Mouse (Mus musculus) MEL-GATA-1-ER (cell line): ENCODE measurements around the gene Mtx1.

Experiments used
- DNase-seq: peaks from one replicate; pipeline ENCODE4 v3.0.0-alpha.2; 2012; ENCODE audit warnings: low read depth; ENCODE audit errors: extremely low read depth

The Mtx1 gene

GRCm38 (mm10) chr3:89214681-89215411 is 12.0 kb downstream of the Mtx1 start, which contains the start of gene Thbs3:
TSS of gene Thbs3 (plus strand) at chr3:89215180.
- no peak for DNase-seq

- DNase-seq = peak; percentile 86
Measured at GRCm38 (mm10) chr3:89213803-89214530, 12.9 kb downstream of the Mtx1 start.

DNA sequence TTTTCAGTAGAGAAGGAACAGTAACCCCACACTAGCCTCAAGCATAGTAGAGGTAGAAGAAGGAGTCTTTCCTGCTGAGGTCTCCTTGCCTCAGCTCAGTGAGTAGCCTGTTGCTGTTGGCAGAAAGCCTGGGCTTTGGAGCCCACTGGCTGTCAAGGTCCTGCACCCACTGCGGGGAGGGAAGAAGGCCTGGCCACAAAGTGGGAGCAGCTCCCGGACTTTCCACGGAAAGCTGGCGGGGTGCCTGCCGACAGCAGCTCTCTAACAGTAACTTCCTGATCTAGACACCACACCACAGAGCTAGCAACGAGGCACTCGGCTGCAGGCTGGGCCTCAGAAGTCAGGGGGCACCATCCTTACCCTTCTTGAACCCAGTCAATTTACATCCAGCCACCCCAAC is 16.2 kb downstream of the Mtx1 start:
- no peak for DNase-seq

- DNase-seq = no peak
Measured at GRCm38 (mm10) chr3:89210162-89210561, 16.7 kb downstream of the Mtx1 start.

DNA sequence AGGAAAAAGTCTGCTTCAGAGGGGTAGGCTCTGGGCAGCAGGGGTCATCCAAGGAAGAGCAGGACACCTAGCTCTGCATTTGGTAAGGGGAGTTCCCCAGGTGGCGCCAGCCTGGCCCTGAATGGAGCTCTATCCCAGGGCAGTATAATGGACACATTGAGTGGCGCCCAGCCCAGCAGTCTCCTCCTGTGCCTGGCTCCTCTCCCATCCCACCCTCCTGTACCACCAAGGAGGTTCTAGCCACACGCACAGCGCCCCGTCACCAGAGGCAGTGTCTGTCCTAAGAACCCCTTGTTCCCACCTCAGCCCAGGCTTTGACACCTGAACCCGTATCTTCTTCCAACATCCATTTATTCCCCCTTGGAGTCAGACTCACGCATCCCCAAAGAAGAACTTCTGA is 17.2 kb downstream of the Mtx1 start:
- DNase-seq = no peak

DNA sequence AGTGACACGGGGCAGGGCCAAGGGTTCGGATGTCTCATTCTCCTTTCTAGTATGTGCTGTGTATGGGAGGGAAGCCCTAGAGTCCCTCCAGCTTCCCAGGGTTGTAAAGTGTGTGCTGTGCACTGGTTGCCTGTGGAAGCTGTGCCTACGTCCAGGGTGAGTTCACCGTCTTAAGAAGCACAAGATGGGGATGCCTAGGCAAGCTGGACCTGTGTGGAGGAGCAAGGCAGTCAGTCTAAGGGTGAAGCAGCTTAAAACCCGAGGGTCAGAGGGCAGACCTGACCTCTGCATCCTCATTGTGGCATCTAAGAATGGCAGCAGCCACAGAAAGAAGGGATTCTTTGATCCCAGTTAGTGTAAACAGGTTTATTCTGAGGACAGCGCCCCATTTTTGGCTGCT is 18.2 kb downstream of the Mtx1 start:
- DNase-seq = no peak

- no peak for DNase-seq
Measured at GRCm38 (mm10) chr3:89208075-89208657, 18.7 kb downstream of the Mtx1 start.

GRCm38 (mm10) chr3:89206695-89207094 is 20.2 kb downstream of the Mtx1 start:
- DNase-seq = no peak

GRCm38 (mm10) chr3:89206079-89206478 is 20.8 kb downstream of the Mtx1 start:
- no peak for DNase-seq

GRCm38 (mm10) chr3:89203142-89203514 is 23.8 kb downstream of the Mtx1 start:
- no peak for DNase-seq

- peak; percentile 95 for DNase-seq
Measured at GRCm38 (mm10) chr3:89202253-89203141, 24.4 kb downstream of the Mtx1 start, which contains the start of gene Gba. TSS of gene Gba (plus strand) at chr3:89202928.

DNA sequence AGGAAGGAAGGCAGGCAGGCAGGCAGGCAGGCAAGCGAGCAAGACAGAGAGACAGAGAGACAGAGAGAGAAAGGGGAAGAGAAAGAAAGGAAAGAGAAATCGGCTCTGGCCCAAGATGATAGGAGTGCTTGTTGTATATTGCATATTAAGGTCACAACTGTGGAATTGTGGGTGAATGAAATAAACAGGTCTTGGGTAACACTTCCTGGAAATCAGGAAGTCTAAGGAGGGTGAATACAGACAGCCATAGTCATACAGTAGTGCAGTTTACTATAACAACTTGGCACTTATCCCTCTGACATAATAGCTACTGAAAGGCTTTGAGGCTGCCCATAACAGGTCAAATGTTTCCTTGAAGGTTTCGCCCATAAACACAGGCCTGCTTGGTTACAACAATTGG is 27.0 kb downstream of the Mtx1 start:
- no peak for DNase-seq

DNA sequence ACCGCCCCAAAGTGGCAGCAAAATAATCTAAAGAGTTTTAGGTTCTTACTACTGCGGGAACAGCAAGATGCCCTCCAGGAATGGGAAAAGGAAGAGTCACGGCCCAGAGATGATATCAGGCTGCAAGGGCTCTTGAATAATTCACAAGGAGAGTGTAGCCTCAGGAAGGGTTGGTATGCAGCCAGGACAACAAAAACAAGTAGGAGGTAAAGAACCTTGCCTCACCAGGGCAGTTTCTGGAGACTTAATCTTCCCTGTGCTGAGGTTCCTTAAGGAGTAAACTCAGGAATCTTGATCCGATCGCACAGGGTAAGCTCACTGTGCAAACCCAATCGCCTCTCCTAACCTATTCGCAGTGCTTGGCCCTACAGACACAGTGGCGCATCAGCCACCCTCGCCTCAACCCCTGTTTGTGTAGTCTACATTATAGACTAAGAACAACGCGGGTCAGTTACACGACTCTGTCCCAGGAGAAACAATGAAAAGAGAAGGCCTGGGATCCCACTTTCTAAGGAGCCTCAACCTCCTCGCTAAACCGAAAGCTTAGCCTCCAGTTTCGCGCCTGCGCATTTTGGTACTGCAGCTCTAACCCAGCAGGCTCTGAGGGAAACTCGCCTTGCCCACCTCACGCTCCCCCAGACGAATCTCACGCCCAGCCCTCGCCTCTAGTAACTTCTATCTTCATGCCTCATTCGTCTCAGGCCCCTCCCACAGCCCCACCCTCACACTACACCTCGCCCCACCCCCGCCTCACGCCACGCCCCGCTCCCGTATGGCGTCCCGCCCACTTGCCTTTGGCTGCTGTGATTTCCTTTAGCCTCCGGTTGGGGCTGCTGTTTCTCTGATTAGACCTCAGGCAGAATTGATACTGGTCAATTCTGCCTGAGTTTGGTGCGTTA is 30.7 kb downstream of the Mtx1 start:
- peak; percentile 93 for DNase-seq

DNA sequence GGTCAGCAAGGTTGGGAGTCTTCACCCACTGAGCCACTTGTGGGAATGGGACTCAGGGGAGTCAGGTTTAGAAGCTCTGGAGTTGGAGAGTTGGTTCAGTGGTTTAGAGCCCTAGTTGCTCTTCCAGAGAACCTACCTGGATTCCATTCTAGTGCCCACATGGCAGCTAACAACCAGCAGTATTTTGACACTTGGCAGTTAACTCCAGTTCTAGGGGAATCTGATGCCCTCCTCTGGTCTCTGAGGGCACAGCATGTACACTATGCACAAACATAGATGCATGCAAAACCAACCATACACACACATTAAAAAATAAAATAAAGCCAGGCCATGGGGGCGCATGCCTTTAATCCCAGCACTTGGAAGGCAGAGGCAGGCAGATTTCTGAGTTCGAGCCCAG is 33.0 kb downstream of the Mtx1 start:
- DNase-seq = no peak

DNA sequence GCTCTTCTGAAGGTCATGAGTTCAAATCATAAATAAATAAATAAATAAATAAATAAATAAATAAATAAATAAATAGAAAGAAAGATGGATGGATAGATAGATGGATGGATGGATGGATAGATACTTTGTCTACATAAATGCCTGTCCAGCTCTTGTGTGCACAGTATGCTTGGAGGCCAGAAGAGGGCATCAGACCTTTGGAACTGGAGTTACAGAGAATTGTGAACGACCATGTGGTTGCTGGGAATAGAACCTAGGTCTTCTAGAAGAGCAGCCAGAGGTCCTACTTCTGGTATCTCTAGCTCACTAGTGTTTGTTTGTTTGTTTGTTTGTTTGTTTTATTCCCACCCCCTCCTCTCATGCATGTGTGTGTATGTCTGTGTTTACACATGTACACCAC is 33.5 kb downstream of the Mtx1 start:
- no peak for DNase-seq

- peak; percentile 99 for DNase-seq
Measured at GRCm38 (mm10) chr3:89190436-89190835, 36.5 kb downstream of the Mtx1 start.

DNA sequence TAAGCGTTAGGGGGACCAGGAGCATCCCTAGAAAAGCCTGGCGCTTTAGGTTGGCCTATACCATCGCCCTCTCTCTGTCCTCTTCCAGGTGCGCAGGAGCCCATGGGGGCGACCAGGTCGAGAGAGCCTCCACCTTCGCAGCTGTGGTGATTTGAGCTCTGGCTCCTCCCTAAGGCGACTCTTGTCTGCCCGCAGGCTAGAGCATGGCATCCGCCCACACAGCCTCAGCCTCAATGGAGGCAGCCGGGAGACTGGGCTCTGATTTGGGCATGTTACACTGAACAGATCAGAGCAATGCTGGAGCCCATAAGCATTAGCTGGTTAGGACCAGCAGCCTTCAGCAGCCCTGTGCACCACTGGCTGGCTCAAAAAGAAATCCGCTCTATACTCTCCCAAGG is 38.4 kb downstream of the Mtx1 start:
- no peak for DNase-seq

- peak; percentile 61 for DNase-seq
Measured at GRCm38 (mm10) chr3:89187690-89188477, 39.0 kb downstream of the Mtx1 start.

DNA sequence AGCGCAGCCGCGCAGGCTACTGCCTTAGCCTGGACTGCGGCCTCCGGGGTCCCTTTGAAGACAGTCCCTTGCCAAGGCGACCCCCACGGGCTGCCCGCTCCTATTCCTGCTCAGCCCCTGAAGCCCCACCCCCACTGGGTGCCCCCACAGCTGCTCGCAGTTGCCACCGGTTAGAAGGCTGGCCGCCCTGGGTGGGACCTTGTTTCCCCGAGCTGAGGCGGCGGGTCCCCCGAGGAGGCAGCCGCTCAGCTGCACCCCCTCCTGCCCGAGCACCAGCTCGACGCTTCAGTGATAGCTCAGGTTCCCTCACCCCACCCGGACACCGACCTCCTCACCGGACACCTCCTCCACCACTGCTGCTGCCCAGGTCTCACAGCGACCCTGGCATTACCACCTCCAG is 39.7 kb downstream of the Mtx1 start:
- no peak for DNase-seq

- no peak for DNase-seq
Measured at GRCm38 (mm10) chr3:89183959-89184315, 43.0 kb downstream of the Mtx1 start.
